Mouse (Mus musculus): ENCODE measurements around the gene Pex5. TPM values are rescaled to one million over a fixed set of nuclear protein-coding genes. Genes with fewer than 3 reads are reported as not detected.
A peak's percentile ranks its signal among the peaks of the same experiment; 100 is the strongest.

Gene Pex5
- 61.4 TPM for polyA plus RNA-seq (2021)

DNA sequence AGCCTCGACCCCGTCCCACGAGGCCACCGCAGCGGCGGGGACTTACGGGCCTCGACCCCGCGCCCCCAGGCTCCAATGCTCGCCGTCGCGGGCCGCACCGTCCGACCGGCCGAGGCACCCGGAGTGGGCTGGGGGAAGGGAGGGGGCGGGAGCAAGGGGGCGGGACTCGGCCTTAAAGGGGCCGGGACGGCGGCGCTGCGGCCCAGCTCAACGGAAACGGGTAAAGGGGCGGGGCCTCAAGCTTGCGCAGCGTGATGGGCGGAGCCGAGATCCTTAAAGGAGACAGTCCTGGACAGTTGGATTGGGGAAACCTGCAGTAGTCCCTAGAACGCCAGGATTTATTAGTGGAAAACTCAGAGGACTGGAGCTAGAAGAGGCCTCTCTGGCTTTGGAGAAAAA is at the start of gene Pex5:
Gene Pex5 (minus strand): TSS at position 141 of the 399 bp plus-strand sequence.
- ATAC-seq = peak; percentile 93
- in situ Hi-C loops (cut with MboI; ENCODE audit: low pct_unique_long_range_greater_than_20kb) = no loop called here
- ChIA-PET CTCF (interaction anchor here (0.8 to 4.5 kb wide), 6 partner anchors 11 to 79 kb away, joined by 3 to 28 read pairs (median 3); partner anchors contain the start of gene C1rl), POLR2A (no interaction called here)
- no peaks in the 10 kb centered on the region for H3K27me3 ChIP-seq
- DNase-seq (ENCODE audit: low read depth, low spot score) = peak; percentile 56
- TF ChIP-seq CTCF (IDR thresholded peaks at IDR 0.05) = no peak

DNA sequence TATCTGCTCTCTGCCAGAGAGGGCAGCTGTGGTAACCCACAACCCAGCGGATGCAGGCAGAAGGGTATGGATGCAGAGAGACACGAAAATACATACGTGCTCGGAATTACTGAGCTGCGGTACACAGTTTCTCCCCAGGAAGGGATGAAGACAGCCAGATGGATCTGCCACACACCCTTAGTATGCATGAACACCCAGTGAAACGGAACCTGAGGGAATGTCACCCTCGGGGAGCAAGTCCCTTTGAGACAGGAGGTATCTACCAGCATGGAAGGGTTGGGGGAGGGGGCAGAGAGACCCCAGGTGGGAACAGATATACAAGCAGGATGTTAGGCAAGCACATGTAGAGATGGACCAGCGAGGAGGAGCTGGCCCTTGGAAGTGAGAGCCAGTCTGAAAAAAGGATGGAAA is 49.0 kb upstream of the Pex5 start:
- no peak for ATAC-seq
- TF ChIP-seq CTCF (IDR thresholded peaks at IDR 0.05) = no peak
- in situ Hi-C loops (cut with MboI; ENCODE audit: low pct_unique_long_range_greater_than_20kb) = no loop called here
- DNase-seq (ENCODE audit: low read depth, low spot score) = no peak
- peaks cover 21% of the 10 kb centered on the region for H3K27me3 ChIP-seq
- POLR2A ChIA-PET = no interaction called here
- CTCF ChIA-PET = no interaction called here

DNA sequence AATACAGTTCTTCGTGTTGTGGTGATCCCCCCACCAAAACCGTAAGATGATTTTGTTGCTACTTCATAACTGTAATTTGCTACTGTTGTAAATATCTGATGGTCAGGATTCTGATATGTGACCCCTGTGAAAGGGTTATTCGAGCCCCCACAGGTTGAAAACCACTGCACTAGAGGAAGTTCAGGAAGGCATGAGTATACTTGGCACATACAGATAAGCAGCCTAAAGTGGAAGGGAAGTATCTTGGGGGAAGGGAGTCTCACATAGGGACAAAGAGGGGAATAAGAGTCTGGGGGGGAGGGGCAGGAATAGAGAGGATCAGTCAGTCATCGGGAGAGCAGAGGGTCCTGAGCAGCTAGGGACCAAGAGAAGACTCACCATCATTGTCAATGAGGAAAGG is 44.5 kb upstream of the Pex5 start:
- DNase-seq (ENCODE audit: low read depth, low spot score) = no peak
- no peak for ATAC-seq
- ChIA-PET CTCF (no interaction called here), POLR2A (no interaction called here)
- in situ Hi-C loops (cut with MboI; ENCODE audit: low pct_unique_long_range_greater_than_20kb) = no loop called here
- H3K27me3 ChIP-seq = peaks cover 25% of the 10 kb centered on the region
- no peak for TF ChIP-seq CTCF (IDR thresholded peaks at IDR 0.05)

DNA sequence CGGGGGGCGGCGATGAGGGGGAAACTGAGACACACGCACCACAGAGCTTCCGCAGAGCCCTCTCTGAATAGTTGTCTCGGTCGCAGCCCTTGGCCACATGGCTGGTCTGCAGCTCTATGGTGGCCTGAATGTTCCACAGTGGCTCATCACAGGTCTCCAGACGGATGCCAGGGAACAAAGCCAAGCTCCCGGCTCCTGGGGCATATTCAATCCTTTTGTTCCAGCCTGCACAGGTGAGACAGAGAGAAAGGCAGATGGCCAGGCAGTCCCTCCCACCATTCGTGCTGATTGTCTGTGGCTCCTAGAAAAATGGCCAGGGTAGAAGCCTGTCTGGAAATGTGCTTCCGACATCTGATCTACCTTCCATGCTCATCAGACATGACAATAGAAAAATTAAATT is 43.6 kb upstream of the Pex5 start:
- TF ChIP-seq CTCF (IDR thresholded peaks at IDR 0.05) = no peak
- ATAC-seq = no peak
- POLR2A ChIA-PET = no interaction called here
- no peak for DNase-seq (ENCODE audit: low read depth, low spot score)
- H3K27me3 ChIP-seq = peaks cover 17% of the 10 kb centered on the region
- CTCF ChIA-PET = interaction anchor here (1.1 to 1.2 kb wide), 2 partner anchors 10 to 25 kb away, joined by 3 read pairs; no protein-coding TSS in a partner anchor
- in situ Hi-C loops (cut with MboI; ENCODE audit: low pct_unique_long_range_greater_than_20kb) = no loop called here

DNA sequence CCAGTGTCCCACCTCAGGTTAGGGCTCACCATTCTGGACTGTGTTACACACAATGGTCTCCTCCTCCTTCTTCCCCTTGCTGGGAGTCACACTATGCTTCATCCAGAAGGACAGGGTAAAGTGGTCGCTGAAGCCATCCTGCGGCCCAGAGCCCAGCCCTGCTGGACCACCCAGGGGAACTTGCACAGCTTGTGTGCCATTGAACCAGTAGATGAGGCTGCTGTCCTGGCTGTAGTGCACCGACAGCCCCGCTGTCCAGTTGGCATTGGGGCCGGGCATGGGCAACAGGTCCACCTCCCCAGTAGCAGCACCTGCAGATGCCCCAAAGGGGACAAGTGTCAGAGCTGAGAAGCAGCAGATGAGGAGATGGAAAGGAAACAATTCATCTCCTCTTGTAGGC is 43.0 kb upstream of the Pex5 start:
- ChIA-PET POLR2A (no interaction called here), CTCF (interaction anchor here (1.1 to 1.2 kb wide), 2 partner anchors 11 to 24 kb away, joined by 3 read pairs; no protein-coding TSS in a partner anchor)
- peaks cover 13% of the 10 kb centered on the region for H3K27me3 ChIP-seq
- TF ChIP-seq CTCF (IDR thresholded peaks at IDR 0.05) = no peak
- no peak for ATAC-seq
- no peak for DNase-seq (ENCODE audit: low read depth, low spot score)
- in situ Hi-C loops (cut with MboI; ENCODE audit: low pct_unique_long_range_greater_than_20kb) = no loop called here

DNA sequence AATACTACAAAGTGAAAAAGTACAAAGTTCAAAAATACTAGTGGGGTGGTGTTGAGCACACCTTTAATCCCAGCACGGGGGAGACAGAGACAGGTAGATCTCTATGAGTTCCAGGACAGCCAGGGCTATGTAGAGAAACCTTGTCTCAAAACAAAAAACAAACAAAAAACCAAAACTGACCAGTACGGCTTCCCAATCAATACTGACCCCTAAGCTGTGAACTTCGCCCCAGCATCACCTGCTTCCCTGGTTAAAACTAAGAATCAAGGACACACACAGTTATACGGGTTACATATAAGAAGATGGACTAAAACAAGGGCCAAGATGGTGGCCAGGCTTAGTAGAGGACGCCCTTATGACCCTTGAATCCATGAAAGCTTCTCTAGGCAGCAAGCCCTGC is 41.4 kb upstream of the Pex5 start:
- POLR2A ChIA-PET = no interaction called here
- ATAC-seq = no peak
- no peak for TF ChIP-seq CTCF (IDR thresholded peaks at IDR 0.05)

DNA sequence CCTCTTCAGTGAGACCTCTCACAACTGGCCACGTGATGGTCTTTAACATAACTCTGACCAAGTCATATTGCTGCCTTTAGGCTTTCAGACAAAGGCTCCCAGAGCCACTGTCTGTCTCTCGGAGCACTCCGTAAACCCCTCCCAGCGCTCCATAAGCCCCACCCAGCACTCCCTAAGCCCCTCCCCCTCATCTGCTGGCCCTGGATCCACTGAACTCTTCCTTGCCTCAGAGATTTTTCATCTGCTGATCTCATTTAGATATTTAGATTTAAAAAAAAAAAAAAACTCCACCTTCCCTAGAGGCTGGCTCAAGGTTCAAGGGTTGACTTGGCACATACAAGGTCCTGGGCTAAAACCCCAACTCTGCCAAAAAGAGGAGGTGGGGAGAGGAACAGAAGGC is 38.9 kb upstream of the Pex5 start:
- peaks cover 5% of the 10 kb centered on the region for H3K27me3 ChIP-seq
- in situ Hi-C loops (cut with MboI; ENCODE audit: low pct_unique_long_range_greater_than_20kb) = no loop called here
- CTCF ChIA-PET = interaction anchor here (1.2 kb wide), 1 partner anchor 18 kb away, joined by 5 read pairs; no protein-coding TSS in a partner anchor
- DNase-seq (ENCODE audit: low read depth, low spot score) = no peak
- POLR2A ChIA-PET = no interaction called here
- no peak for TF ChIP-seq CTCF (IDR thresholded peaks at IDR 0.05)
- ATAC-seq = no peak

More for the DNA sequence above, 41.4 kb upstream of the Pex5 start:
- CTCF ChIA-PET = no interaction called here
- H3K27me3 ChIP-seq = peaks cover 5% of the 10 kb centered on the region
- in situ Hi-C loops (cut with MboI; ENCODE audit: low pct_unique_long_range_greater_than_20kb) = no loop called here
- DNase-seq (ENCODE audit: low read depth, low spot score) = no peak

DNA sequence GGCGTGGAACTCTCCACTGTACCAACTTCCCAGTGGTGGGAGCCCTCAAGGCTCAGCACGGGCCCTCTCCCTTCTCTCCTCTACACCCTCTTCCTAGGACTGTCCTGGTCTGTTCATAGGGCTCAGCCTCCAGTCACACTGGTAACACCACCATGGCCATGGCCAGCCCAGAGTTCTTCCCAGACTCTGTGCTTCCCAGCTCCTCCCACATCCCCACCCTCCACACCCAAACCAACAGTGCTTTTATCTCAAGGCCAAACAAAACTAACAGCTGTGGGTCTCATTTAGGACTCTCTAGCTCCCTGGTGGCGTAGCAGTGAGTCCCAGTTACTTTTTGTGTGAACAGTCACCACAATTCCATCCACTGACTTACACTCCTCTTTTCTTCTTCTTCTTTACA is 37.1 kb upstream of the Pex5 start:
- CTCF ChIA-PET = no interaction called here
- in situ Hi-C loops (cut with MboI; ENCODE audit: low pct_unique_long_range_greater_than_20kb) = no loop called here
- no peak for ATAC-seq
- POLR2A ChIA-PET = no interaction called here
- DNase-seq (ENCODE audit: low read depth, low spot score) = no peak
- H3K27me3 ChIP-seq = no peaks in the 10 kb centered on the region
- no peak for TF ChIP-seq CTCF (IDR thresholded peaks at IDR 0.05)

DNA sequence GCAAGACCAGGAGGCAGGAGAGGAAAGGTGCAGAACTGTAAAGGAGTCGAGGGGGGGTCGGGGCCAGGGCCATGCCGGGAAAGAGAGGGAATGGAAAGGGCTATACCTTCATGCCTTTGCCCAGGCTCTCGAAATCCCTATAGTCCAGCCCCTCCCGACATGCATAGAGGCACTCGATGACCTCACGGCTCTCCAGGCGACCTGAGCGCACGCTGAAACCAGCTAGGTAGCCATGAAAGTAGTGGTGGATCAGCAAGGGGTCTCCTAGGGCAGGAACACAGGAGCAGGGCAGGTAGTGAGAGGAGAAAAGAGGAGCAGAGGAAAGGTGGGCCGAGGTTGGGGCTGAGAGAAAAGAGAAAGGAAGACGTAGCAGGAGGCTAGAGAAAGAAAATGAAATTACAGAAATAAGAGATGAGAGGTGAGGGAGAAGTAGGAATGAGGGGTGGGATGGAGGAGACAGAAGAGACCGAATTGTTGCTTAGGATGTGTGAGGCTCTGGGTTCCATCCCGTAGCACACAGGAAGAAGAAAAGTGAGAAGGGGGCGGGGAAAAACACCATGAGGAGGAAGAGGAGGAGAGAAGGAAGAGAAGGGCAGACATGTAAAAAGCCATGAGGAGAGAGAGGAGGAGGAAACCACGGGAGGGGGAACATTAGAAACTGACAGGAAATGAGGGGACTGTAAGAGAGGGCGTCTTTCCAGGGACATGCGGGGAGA is 35.0 kb upstream of the Pex5 start:
- no peaks in the 10 kb centered on the region for H3K27me3 ChIP-seq
- in situ Hi-C loops (cut with MboI; ENCODE audit: low pct_unique_long_range_greater_than_20kb) = no loop called here
- no peak for ATAC-seq
- TF ChIP-seq CTCF (IDR thresholded peaks at IDR 0.05) = no peak
- no peak for DNase-seq (ENCODE audit: low read depth, low spot score)
- CTCF ChIA-PET = interaction anchor here (1.0 kb wide), 1 partner anchor 22 kb away, joined by 3 read pairs; no protein-coding TSS in a partner anchor
- POLR2A ChIA-PET = no interaction called here

DNA sequence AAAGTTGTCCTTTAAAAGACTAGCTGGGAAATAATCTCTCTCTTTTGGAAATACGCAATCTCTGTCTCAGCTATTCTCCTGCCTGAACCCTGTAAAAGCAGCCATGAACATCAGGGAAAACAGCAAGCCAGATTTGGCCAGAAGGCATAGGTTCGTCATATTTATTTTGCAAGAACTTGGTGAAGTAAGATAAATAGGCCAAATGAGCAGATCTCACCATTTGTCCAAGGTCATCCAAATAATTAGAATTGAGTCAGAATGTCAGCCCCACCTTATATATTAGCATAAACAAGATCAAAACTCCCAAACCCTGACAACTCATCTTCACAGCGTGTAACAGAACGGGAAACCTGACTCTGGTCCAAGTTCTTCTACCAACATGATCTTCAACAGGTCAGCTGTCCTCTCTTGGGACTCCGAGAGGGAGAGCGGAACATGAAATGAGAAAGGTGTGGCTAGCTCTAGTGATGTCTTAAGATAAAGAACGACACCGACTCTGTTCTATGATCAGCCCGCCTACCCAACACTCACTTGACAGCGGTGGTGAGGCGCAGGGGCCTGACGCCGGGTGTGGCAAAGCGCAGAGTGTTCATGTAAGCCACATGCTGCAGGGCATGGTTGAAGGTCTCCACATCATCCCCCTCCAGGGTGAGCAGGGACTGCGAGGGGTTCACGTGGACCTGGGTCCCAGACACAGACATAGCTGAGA is 34.2 kb upstream of the Pex5 start:
- H3K27me3 ChIP-seq = no peaks in the 10 kb centered on the region
- no peak for TF ChIP-seq CTCF (IDR thresholded peaks at IDR 0.05)
- in situ Hi-C loops (cut with MboI; ENCODE audit: low pct_unique_long_range_greater_than_20kb) = no loop called here
- ChIA-PET CTCF (interaction anchor here (1.0 to 1.3 kb wide), 2 partner anchors 21 to 44 kb away, joined by 3 read pairs; partner anchors contain the start of gene C1rl), POLR2A (no interaction called here)
- no peak for ATAC-seq
- no peak for DNase-seq (ENCODE audit: low read depth, low spot score)

DNA sequence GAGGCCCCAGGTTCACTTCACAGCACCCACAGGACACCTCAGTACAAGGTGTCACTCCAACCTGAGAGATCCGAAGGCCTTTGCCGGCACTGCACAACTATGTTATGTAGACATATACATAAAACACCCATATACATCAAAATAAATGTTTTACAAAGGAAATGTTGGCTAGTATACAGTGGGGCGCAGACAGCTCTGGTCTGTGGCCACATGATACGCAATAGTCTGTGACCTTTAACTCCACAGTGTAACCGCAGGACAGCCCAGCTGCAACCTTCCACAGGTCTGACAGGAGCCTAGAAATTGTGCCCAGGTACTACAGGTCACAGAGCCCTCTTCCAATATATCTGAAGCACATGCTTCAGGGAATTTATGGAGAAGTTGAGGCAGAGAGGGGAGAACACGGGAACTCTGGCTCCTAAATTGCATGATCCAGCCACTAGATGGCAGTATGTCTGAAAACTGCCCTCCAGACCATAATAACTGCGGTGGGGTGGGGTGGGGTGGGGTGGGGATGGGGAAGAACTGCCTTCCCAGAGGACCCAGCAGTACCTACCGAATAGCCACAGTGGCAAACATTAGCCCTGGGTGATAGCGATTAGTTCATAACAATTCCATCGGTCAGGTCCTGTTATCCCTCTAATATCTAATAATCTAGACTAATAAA is 33.5 kb upstream of the Pex5 start:
- POLR2A ChIA-PET = no interaction called here
- in situ Hi-C loops (cut with MboI; ENCODE audit: low pct_unique_long_range_greater_than_20kb) = no loop called here
- no peak for TF ChIP-seq CTCF (IDR thresholded peaks at IDR 0.05)
- CTCF ChIA-PET = interaction anchor here (1.3 kb wide), 1 partner anchor 45 kb away, joined by 3 read pairs; the partner anchor contains the start of gene C1rl
- ATAC-seq (no peak), DNase-seq (ENCODE audit: low read depth, low spot score) (no peak)
- no peaks in the 10 kb centered on the region for H3K27me3 ChIP-seq

Measured in Patski (cell line).